Mouse (Mus musculus) stomach, postnatal 0 days (tissue): ENCODE measurements around the gene Arid1b.

Experiments used
- CTCF ChIP-seq: IDR thresholded peaks from 2 replicates; pipeline ENCODE4 v1.5.1; 2016; ENCODE audit warnings: antibody characterized with exemption, low read depth, mild to moderate bottlenecking, moderate library complexity
- EP300 ChIP-seq: optimal IDR thresholded peaks from 2 replicates; pipeline ENCODE3; 2016; ENCODE audit warnings: antibody characterized with exemption

DNA sequence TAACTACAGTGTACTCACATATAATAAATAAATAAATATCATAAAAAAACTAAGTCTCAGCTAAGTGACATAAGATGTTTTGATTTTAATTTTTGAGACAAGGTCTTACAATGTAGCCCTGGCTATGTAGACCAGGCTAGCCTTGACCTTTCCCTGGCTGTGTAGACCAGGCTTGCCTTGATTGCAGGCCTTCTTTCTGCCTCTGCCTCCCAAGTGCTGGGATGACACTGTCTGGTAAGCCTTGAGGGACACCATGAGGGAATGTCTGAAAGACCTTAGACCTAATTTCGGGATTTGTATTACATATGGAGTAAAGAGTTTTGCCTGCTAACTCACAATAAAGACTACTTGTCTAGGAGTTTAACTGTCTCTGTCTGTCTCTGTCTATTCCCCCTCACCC, 214.9 kb downstream of the Arid1b start:
- TF ChIP-seq CTCF, result no peak
- no peak for TF ChIP-seq EP300
